Mouse (Mus musculus) embryonic facial prominence, embryonic 14.5 days (tissue): ENCODE measurements at regions not wholly inside any gene's neighbourhood (a gene's known extent, or its start where the extent isn't known, plus 50 kb on each side); places are given as distances from the start of the nearest gene placed in this dataset.

Experiments
- ATAC-seq: fragments of 200-750 bp; cut with Nextera tagmentation; 2 replicates; pipeline ENCODE4 v1.8.0; 2017; ENCODE audit warnings: low read depth, moderate number of reproducible peaks, moderate TSS enrichment
- DNase-seq: peaks from one replicate; pipeline ENCODE4 v3.0.0-alpha.2; 2015; ENCODE audit warnings: low spot score
- H3K27ac ChIP-seq: fragments of 300-500 bp; sonication (generic); replicated peaks from 2 replicates; pipeline ENCODE4 v1.5.1; 2014; ENCODE audit warnings: low read depth, mild to moderate bottlenecking, low read length, moderate library complexity
- H3K27me3 ChIP-seq: fragments of 300-500 bp; sonication (generic); replicated peaks from 2 replicates; pipeline ENCODE4 v1.6.1; 2014; ENCODE audit warnings: low read length; ENCODE audit not compliant: control insufficient read depth, insufficient read depth
- H3K36me3 ChIP-seq: fragments of 300-500 bp; sonication (generic); 2 replicates; pipeline ENCODE4 v1.6.1; 2014; ENCODE audit warnings: low read length, mixed read lengths; ENCODE audit not compliant: control insufficient read depth, insufficient read depth
- H3K4me1 ChIP-seq: fragments of 300-500 bp; sonication (generic); 2 replicates; pipeline ENCODE4 v1.6.1; 2014; ENCODE audit warnings: antibody characterized with exemption, low read length; ENCODE audit not compliant: control insufficient read depth, insufficient read depth
- H3K4me2 ChIP-seq: fragments of 300-500 bp; sonication (generic); 2 replicates; pipeline ENCODE4 v1.6.1; 2014; ENCODE audit warnings: low read depth, mild to moderate bottlenecking, low read length, moderate library complexity, mixed read lengths
- H3K4me3 ChIP-seq: fragments of 300-500 bp; sonication (generic); 2 replicates; pipeline ENCODE4 v1.5.1; 2014; ENCODE audit warnings: low read depth, mild to moderate bottlenecking, low read length
- H3K9ac ChIP-seq: fragments of 300-500 bp; sonication (generic); 2 replicates; pipeline ENCODE4 v1.6.1; 2014; ENCODE audit warnings: low read depth, mild to moderate bottlenecking, low read length, moderate library complexity, mixed read lengths
- H3K9me3 ChIP-seq: fragments of 300-500 bp; sonication (generic); 2 replicates; pipeline ENCODE4 v1.6.1; 2016; ENCODE audit warnings: low read length; ENCODE audit not compliant: control insufficient read depth
- WGBS: fragments of 180-500 bp; shearing (Covaris S2); extraction: QIAGEN DNeasy Blood & Tissue Kit; methylation state at CpG from one replicate; pipeline ENCODE4 v1.1.7; 2014; 5-methylcytosine and 5-hydroxymethylcytosine counted together

GRCm38 (mm10) chr10:87676041-87676672 lies 154.6 kb downstream of the Pah start:
- no peaks in the 10 kb centered on the region for H3K36me3 ChIP-seq
- 35% methylated on average over 4 of the region's 4 CpGs for WGBS
- no peak overlapping the region for H3K4me2 ChIP-seq
- DNase-seq = peak; percentile 84
- no peak overlapping the region for H3K9ac ChIP-seq
- ATAC-seq = peak; percentile 76
- H3K27me3 ChIP-seq = no peaks in the 10 kb centered on the region
- no peak overlapping the region for H3K4me3 ChIP-seq
- H3K4me1 ChIP-seq = peaks cover 6% of the 10 kb centered on the region; the same call in 1 of the 2 replicates
- H3K9me3 ChIP-seq = no peaks in the 10 kb centered on the region
- H3K27ac ChIP-seq = 0 out of 2 replicates have a peak overlapping the region, but pooled peaks have one; percentile 6

- H3K9ac ChIP-seq = no peak overlapping the region
- H3K4me3 ChIP-seq = no peak overlapping the region
- peaks cover 6% of the 10 kb centered on the region; the same call in 1 of the 2 replicates for H3K4me1 ChIP-seq
- H3K9me3 ChIP-seq = no peaks in the 10 kb centered on the region
- H3K4me2 ChIP-seq = no peak overlapping the region
- no peaks in the 10 kb centered on the region for H3K27me3 ChIP-seq
- H3K27ac ChIP-seq = no peak overlapping the region
- no peaks in the 10 kb centered on the region for H3K36me3 ChIP-seq
- DNase-seq (no peak), ATAC-seq (no peak)
Observed at GRCm38 (mm10) chr10:87678984-87679383, 157.4 kb downstream of the Pah start.

GRCm38 (mm10) chr10:87686311-87686710 lies 164.7 kb downstream of the Pah start:
- Histone ChIP-seq H3K4me2 (no peak overlapping the region), H3K27ac (no peak overlapping the region), H3K9me3 (no peaks in the 10 kb centered on the region), H3K27me3 (no peaks in the 10 kb centered on the region), H3K9ac (no peak overlapping the region), H3K4me1 (no peaks in the 10 kb centered on the region), H3K36me3 (no peaks in the 10 kb centered on the region), H3K4me3 (no peak overlapping the region)
- 73% methylated on average over 4 of the region's 4 CpGs for WGBS
- no peak for DNase-seq
- no peak for ATAC-seq

DNA sequence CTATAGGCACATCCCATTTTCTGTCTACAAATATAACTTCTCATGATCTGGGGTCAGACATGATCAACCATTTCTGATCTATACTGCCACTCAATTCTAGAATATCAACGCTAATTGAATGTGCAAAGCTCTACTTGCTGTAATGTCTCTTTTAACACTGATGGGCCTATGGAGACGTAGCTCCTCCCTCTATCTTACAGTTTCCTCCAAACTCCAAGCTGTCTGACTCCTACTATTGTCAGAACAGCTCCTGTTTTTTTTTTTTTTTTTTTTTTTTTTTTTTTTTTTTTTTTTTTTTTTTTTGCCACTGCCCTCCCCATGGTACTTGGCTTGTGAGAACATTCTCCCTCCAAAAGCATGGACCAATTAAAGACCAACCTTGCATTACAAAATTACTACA lies 165.2 kb downstream of the Pah start:
- 88% methylated on average over 2 of the region's 2 CpGs for WGBS
- no peaks in the 10 kb centered on the region for H3K27me3 ChIP-seq
- no peaks in the 10 kb centered on the region for H3K9me3 ChIP-seq
- DNase-seq = no peak
- no peak for ATAC-seq
- H3K27ac ChIP-seq = no peak overlapping the region
- no peak overlapping the region for H3K4me2 ChIP-seq
- no peaks in the 10 kb centered on the region for H3K36me3 ChIP-seq
- H3K4me1 ChIP-seq = no peaks in the 10 kb centered on the region
- no peak overlapping the region for H3K9ac ChIP-seq
- H3K4me3 ChIP-seq = no peak overlapping the region

DNA sequence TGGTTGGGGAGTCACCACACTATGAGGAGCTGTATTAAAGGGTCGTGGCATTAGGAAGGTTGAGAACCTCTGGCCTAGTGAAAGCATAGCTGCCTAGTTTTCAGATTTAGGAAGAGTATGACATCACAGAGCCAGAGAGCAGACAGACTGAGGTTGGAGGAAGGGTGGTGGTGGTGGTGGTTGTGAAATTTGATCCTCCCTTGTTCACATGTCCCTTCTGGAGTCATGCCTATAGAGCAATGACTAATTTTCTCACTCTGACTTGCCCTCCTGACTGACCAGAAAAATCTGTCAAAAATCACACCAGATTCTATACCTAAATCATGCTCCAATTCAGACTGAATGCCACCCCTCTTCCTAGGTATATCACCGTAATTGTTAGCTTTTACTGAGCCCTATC lies 166.2 kb downstream of the Pah start:
- Histone ChIP-seq H3K4me2 (no peak overlapping the region), H3K27ac (no peak overlapping the region), H3K27me3 (no peaks in the 10 kb centered on the region), H3K36me3 (no peaks in the 10 kb centered on the region), H3K9me3 (no peaks in the 10 kb centered on the region), H3K4me3 (no peak overlapping the region), H3K9ac (no peak overlapping the region), H3K4me1 (no peaks in the 10 kb centered on the region)
- DNase-seq (no peak), ATAC-seq (no peak)
- 86% methylated on average over 2 of the region's 2 CpGs for WGBS

GRCm38 (mm10) chr10:87690831-87691230 lies 167.2 kb upstream of the Igf1 start:
- DNase-seq (no peak), ATAC-seq (no peak)
- H3K27ac ChIP-seq = no peak overlapping the region
- H3K4me2 ChIP-seq = no peak overlapping the region
- no peaks in the 10 kb centered on the region for H3K9me3 ChIP-seq
- no peak overlapping the region for H3K4me3 ChIP-seq
- H3K36me3 ChIP-seq = no peaks in the 10 kb centered on the region
- H3K4me1 ChIP-seq = no peaks in the 10 kb centered on the region
- no peaks in the 10 kb centered on the region for H3K27me3 ChIP-seq
- H3K9ac ChIP-seq = no peak overlapping the region

- no peaks in the 10 kb centered on the region for H3K36me3 ChIP-seq
- ATAC-seq = no peak
- H3K27me3 ChIP-seq = no peaks in the 10 kb centered on the region
- no peaks in the 10 kb centered on the region for H3K4me1 ChIP-seq
- H3K4me3 ChIP-seq = no peak overlapping the region
- 61% methylated on average over 4 of the region's 4 CpGs for WGBS
- no peak overlapping the region for H3K27ac ChIP-seq
- H3K9ac ChIP-seq = no peak overlapping the region
- no peaks in the 10 kb centered on the region for H3K9me3 ChIP-seq
- H3K4me2 ChIP-seq = no peak overlapping the region
- DNase-seq = no peak
Observed at GRCm38 (mm10) chr10:87696485-87696884, 161.6 kb upstream of the Igf1 start.

GRCm38 (mm10) chr10:87711209-87711608 lies 146.9 kb upstream of the Igf1 start:
- 77% methylated on average over 4 of the region's 4 CpGs for WGBS
- no peaks in the 10 kb centered on the region for H3K36me3 ChIP-seq

GRCm38 (mm10) chr10:87711798-87712197 lies 146.3 kb upstream of the Igf1 start:
- H3K4me2 ChIP-seq = no peak overlapping the region
- no peak for ATAC-seq
- 59% methylated on average over 3 of the region's 3 CpGs for WGBS

More at GRCm38 (mm10) chr10:87711209-87711608, 146.9 kb upstream of the Igf1 start:
- H3K9me3 ChIP-seq = no peaks in the 10 kb centered on the region
- no peak overlapping the region for H3K27ac ChIP-seq
- H3K27me3 ChIP-seq = no peaks in the 10 kb centered on the region
- ATAC-seq (no peak), DNase-seq (no peak)
- H3K4me3 ChIP-seq = no peak overlapping the region
- no peak overlapping the region for H3K9ac ChIP-seq
- H3K4me1 ChIP-seq = peaks cover 3% of the 10 kb centered on the region; the same call in 1 of the 2 replicates
- no peak overlapping the region for H3K4me2 ChIP-seq

More at GRCm38 (mm10) chr10:87711798-87712197, 146.3 kb upstream of the Igf1 start:
- peaks cover 3% of the 10 kb centered on the region; the same call in 1 of the 2 replicates for H3K4me1 ChIP-seq
- no peak overlapping the region for H3K9ac ChIP-seq
- no peak overlapping the region for H3K27ac ChIP-seq
- no peaks in the 10 kb centered on the region for H3K27me3 ChIP-seq
- H3K36me3 ChIP-seq = no peaks in the 10 kb centered on the region
- no peaks in the 10 kb centered on the region for H3K9me3 ChIP-seq
- H3K4me3 ChIP-seq = no peak overlapping the region
- no peak for DNase-seq
